In genomic region chr5:81501076-81501475, GRCm38 (mm10) we compare ENCODE assay signal across 19 mouse cellular contexts.
"Had no signal": no experiment of that assay in that cellular context is flagged by ENCODE, and none has a peak within 500 bp of the region (broad histone marks: within the 10 kb centered on the region; RNA-seq: fewer than 3 reads in every experiment).

No protein-coding gene starts in this region.

- H3K36me3 ChIP-seq: midbrain, embryonic 13.5 days; neural tube, embryonic 13.5 days; neural tube, embryonic 15.5 days had no signal

- H3K9me3 ChIP-seq: megakaryocyte, embryonic 14.5 days; midbrain, embryonic 13.5 days; neural tube, embryonic 13.5 days; neural tube, embryonic 15.5 days had no signal

- H3K4me2 ChIP-seq: lung, embryonic 14.5 days; midbrain, embryonic 11.5 days; midbrain, embryonic 13.5 days; neural tube, embryonic 13.5 days; neural tube, embryonic 15.5 days had no signal

- ATAC-seq: midbrain, embryonic 13.5 days; midbrain, embryonic 16.5 days had no signal

- H3K4me3 ChIP-seq: megakaryocyte, embryonic 14.5 days; midbrain, embryonic 13.5 days; myocyte; neural tube, embryonic 13.5 days; neural tube, embryonic 15.5 days had no signal

- H3K27ac ChIP-seq: midbrain, embryonic 13.5 days; neural tube, embryonic 13.5 days; neural tube, embryonic 15.5 days had no signal

- H3K4me1 ChIP-seq: megakaryocyte, embryonic 14.5 days; midbrain, embryonic 13.5 days; neural tube, embryonic 13.5 days; neural tube, embryonic 15.5 days had no signal

- H3K9ac ChIP-seq: lung, embryonic 14.5 days; midbrain, embryonic 13.5 days; neural tube, embryonic 13.5 days; neural tube, embryonic 15.5 days had no signal

- DNase-seq: lung, adult 18-20 months; lung, embryonic 14.5 days; lung, postnatal 10 days; lung, postnatal 4 days; retina, postnatal 1 day; right cerebral cortex, adult 18-20 months; right cerebral cortex, postnatal 25 days; right cerebral cortex, postnatal 4 days; spleen, adult 18-20 months; thymus, adult 2 months; thymus, postnatal 25 days; thymus, postnatal 4 days had no signal

- H3K27me3 ChIP-seq: megakaryocyte, embryonic 14.5 days; midbrain, embryonic 13.5 days; neural tube, embryonic 13.5 days; neural tube, embryonic 15.5 days had no signal
